Mouse (Mus musculus) liver, embryonic 14.5 days (tissue): Measurements from ENCODE around the gene Angptl4. TPM values are rescaled to one million over a fixed set of nuclear protein-coding genes. Genes with fewer than 3 reads are reported as not detected.

Source experiments
- ATAC-seq: fragments of 200-750 bp; cut with Nextera tagmentation; 2 replicates; pipeline ENCODE4 v1.8.0; 2017; ENCODE audit warnings: moderate number of reproducible peaks, mild to moderate bottlenecking, moderate library complexity; ENCODE audit not compliant: insufficient read depth
- DNase-seq, 3 experiments: peaks; one replicate each; pipeline ENCODE4 v3.0.0-alpha.2; 2012 to 2013; ENCODE audit warnings: low read depth in 3 of 3, low spot score in 3 of 3
- H3K27ac ChIP-seq: fragments of 300-500 bp; sonication (generic); 2 replicates; pipeline ENCODE4 v1.5.1; 2014; ENCODE audit warnings: moderate library complexity, mild to moderate bottlenecking, control low read depth, inconsistent platforms
- H3K27me3 ChIP-seq: fragments of 300-500 bp; sonication (generic); 2 replicates; pipeline ENCODE4 v1.6.1; 2014; ENCODE audit warnings: mild to moderate bottlenecking, low read length, moderate library complexity; ENCODE audit not compliant: control insufficient read depth, insufficient read depth
- H3K36me3 ChIP-seq: fragments of 300-500 bp; sonication (generic); replicated peaks from 2 replicates; pipeline ENCODE4 v1.6.1; 2014; ENCODE audit warnings: low read depth; ENCODE audit not compliant: control insufficient read depth, insufficient read depth
- H3K4me1 ChIP-seq, 2 experiments: fragments of 200-500 bp in 1 of 2; fragments of 300-500 bp in 1 of 2; sonication (generic) in 1 of 2; replicated peaks; 2 replicates each; pipeline ENCODE4 v1.6.1; 2012 to 2014; ENCODE audit warnings: antibody characterized with exemption in 1 of 2, inconsistent platforms in 1 of 2, low read length in 1 of 2; ENCODE audit not compliant: control insufficient read depth in 2 of 2, insufficient read depth in 2 of 2
- H3K4me2 ChIP-seq: fragments of 300-500 bp; sonication (generic); 2 replicates; pipeline ENCODE4 v1.6.1; 2014; ENCODE audit warnings: low read depth, mild to moderate bottlenecking, control low read depth, moderate library complexity
- H3K4me3 ChIP-seq, 2 experiments: fragments of 200-500 bp in 1 of 2; fragments of 300-500 bp in 1 of 2; sonication (generic) in 1 of 2; 2 replicates each; pipeline ENCODE4 v1.5.1; 2012 to 2014; ENCODE audit warnings: low read depth in 2 of 2, low read length in 2 of 2, mild to moderate bottlenecking in 2 of 2, control low read depth in 1 of 2, inconsistent platforms in 1 of 2, moderate library complexity in 1 of 2; ENCODE audit not compliant: insufficient read depth in 1 of 2
- H3K9ac ChIP-seq: fragments of 300-500 bp; sonication (generic); replicated peaks from 2 replicates; pipeline ENCODE4 v1.6.1; 2014; ENCODE audit warnings: mild to moderate bottlenecking, control low read depth, moderate library complexity
- H3K9me3 ChIP-seq: fragments of 300-500 bp; sonication (generic); 2 replicates; pipeline ENCODE4 v1.6.1; 2016; ENCODE audit warnings: low read length, mixed read lengths; ENCODE audit not compliant: control insufficient read depth
- CTCF ChIP-seq: IDR thresholded peaks from 2 replicates; pipeline ENCODE4 v1.5.1; 2016; ENCODE audit warnings: antibody characterized with exemption, low read depth, control low read depth
- EP300 ChIP-seq: IDR thresholded peaks from 2 replicates; pipeline ENCODE4 v1.6.1; 2016; ENCODE audit warnings: antibody characterized with exemption, low read depth
- WGBS: fragments of 180-500 bp; shearing (Covaris S2); extraction: QIAGEN DNeasy Blood & Tissue Kit; methylation state at CpG from one replicate; pipeline ENCODE4 v1.1.7; 2014; ENCODE audit not compliant: insufficient replicate concordance; 5-methylcytosine and 5-hydroxymethylcytosine counted together
- polyA plus RNA-seq, 2 experiments: library from polyadenylated mRNA; depleted of rRNA in 1 of 2; stranded (reverse) in 1 of 2; unstranded in 1 of 2; fragments of >200 nt; fragmentation: Nextera tagmentation in 1 of 2; extraction: Ambion mirVana in 1 of 2; gene quantifications; 2 replicates each; pipeline versions ENCODE4 v1.2.1 to v1.2.3; 2012 to 2014

Gene Angptl4
- polyA plus RNA-seq, 2 experiments: 6.3 to 12.8 TPM

GRCm38 (mm10) chr17:33817184-33817968 is 35.7 kb upstream of the Angptl4 start:
- TF ChIP-seq EP300: no peak
- TF ChIP-seq CTCF: no peak
- peak overlapping the region; percentile 89 for H3K9ac ChIP-seq
- H3K27ac ChIP-seq: peak overlapping the region; percentile 67
- ATAC-seq: peak; percentile 99
- peak overlapping the region; percentile 91 for H3K4me2 ChIP-seq
- DNase-seq: peak; percentile 92 to 94 (median 93)
- under 1% methylated on average over 89 of the region's 89 CpGs for WGBS
- H3K9me3 ChIP-seq: no peaks in the 10 kb centered on the region
- peaks cover 18% of the 10 kb centered on the region for H3K36me3 ChIP-seq
- peaks cover 9 to 13% of the 10 kb centered on the region in 2 experiments for H3K4me1 ChIP-seq
- no peaks in the 10 kb centered on the region; the same call in 1 of the 2 replicates for H3K27me3 ChIP-seq
- H3K4me3 ChIP-seq: peak overlapping the region; percentile 62 to 72

- ATAC-seq: no peak
Observed at GRCm38 (mm10) chr17:33816612-33817011, 35.0 kb upstream of the Angptl4 start.

GRCm38 (mm10) chr17:33815399-33815798 is 33.8 kb upstream of the Angptl4 start:
- no peak for ATAC-seq
- WGBS: 73% methylated on average over 6 of the region's 6 CpGs
- H3K4me1 ChIP-seq: peaks cover 9 to 24% of the 10 kb centered on the region in 2 experiments

More at GRCm38 (mm10) chr17:33816612-33817011, 35.0 kb upstream of the Angptl4 start:
- peak overlapping the region; percentile 89 for H3K9ac ChIP-seq
- H3K9me3 ChIP-seq: no peaks in the 10 kb centered on the region
- WGBS: 60% methylated on average over 5 of the region's 5 CpGs
- peak overlapping the region; percentile 91 for H3K4me2 ChIP-seq
- H3K4me1 ChIP-seq: peaks cover 9 to 14% of the 10 kb centered on the region in 2 experiments
- peaks cover 11% of the 10 kb centered on the region for H3K36me3 ChIP-seq
- DNase-seq: no peak
- TF ChIP-seq EP300: no peak
- no peak for TF ChIP-seq CTCF
- H3K27ac ChIP-seq: no peak overlapping the region
- H3K4me3 ChIP-seq: peak overlapping the region; percentile 62 to 72; a peak in 3 of 4 replicates
- no peaks in the 10 kb centered on the region; the same call in 1 of the 2 replicates for H3K27me3 ChIP-seq

DNA sequence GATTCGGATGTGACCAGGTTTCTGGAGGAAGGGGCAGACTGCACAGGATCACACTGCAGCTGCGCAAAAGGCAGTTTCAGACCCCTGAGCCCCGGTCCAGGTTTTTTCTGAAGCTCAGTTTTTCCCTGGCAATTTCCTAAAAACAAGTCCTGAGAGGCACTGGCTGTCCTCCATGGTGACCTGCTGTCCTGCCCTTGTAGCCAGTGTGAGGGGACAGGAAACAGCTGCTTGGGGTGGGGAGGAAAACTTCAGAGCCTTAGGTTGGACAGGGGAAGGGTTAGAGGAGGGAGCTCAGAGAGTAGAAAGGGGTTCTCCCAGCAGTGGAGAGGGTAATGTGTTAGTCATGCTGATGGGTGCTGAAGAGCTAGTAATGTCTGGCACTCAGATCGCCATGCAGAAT is 31.4 kb upstream of the Angptl4 start:
- Histone ChIP-seq H3K9me3 (no peaks in the 10 kb centered on the region), H3K4me1 (peaks cover 7 to 18% of the 10 kb centered on the region in 2 experiments), H3K27me3 (peaks cover 3% of the 10 kb centered on the region; the same call in 1 of the 2 replicates), H3K27ac (no peak overlapping the region), H3K4me2 (no peak overlapping the region), H3K4me3 (no peak overlapping the region), H3K36me3 (no peaks in the 10 kb centered on the region), H3K9ac (no peak overlapping the region)
- ATAC-seq: no peak
- no peak for DNase-seq
- TF ChIP-seq EP300: no peak
- TF ChIP-seq CTCF: no peak
- WGBS: 41% methylated on average over 4 of the region's 4 CpGs

More at GRCm38 (mm10) chr17:33815399-33815798, 33.8 kb upstream of the Angptl4 start:
- no peak overlapping the region for H3K4me3 ChIP-seq
- no peak for DNase-seq
- H3K9me3 ChIP-seq: no peaks in the 10 kb centered on the region
- peaks cover 3% of the 10 kb centered on the region; the same call in 1 of the 2 replicates for H3K27me3 ChIP-seq
- H3K36me3 ChIP-seq: peaks cover 2% of the 10 kb centered on the region
- no peak for TF ChIP-seq EP300
- no peak for TF ChIP-seq CTCF
- no peak overlapping the region for H3K27ac ChIP-seq
- H3K9ac ChIP-seq: no peak overlapping the region
- no peak overlapping the region for H3K4me2 ChIP-seq

- WGBS: 30% methylated on average over 3 of the region's 3 CpGs
- H3K27me3 ChIP-seq: peaks cover 3% of the 10 kb centered on the region; the same call in 1 of the 2 replicates
- DNase-seq (no peak), ATAC-seq (no peak)
- H3K9me3 ChIP-seq: no peaks in the 10 kb centered on the region
- H3K4me1 ChIP-seq: peaks cover 5 to 16% of the 10 kb centered on the region in 2 experiments; a peak in 3 of 4 replicates
- TF ChIP-seq CTCF (no peak), EP300 (no peak)
- no peaks in the 10 kb centered on the region for H3K36me3 ChIP-seq
- no peak overlapping the region for H3K4me2 ChIP-seq
- H3K9ac ChIP-seq: no peak overlapping the region
- H3K27ac ChIP-seq: no peak overlapping the region
- no peak overlapping the region for H3K4me3 ChIP-seq
Observed at GRCm38 (mm10) chr17:33812475-33812874, 30.8 kb upstream of the Angptl4 start.
